Mouse (Mus musculus) embryo, embryonic 11 days (tissue): ENCODE measurements around the gene Gm4894.
A peak's percentile ranks its signal among the peaks of the same experiment; 100 is the strongest.

ENCODE experiments used
- DNase-seq: peaks from one replicate; pipeline ENCODE4 v3.0.0-alpha.2; 2015

Gm4894 gene

DNA sequence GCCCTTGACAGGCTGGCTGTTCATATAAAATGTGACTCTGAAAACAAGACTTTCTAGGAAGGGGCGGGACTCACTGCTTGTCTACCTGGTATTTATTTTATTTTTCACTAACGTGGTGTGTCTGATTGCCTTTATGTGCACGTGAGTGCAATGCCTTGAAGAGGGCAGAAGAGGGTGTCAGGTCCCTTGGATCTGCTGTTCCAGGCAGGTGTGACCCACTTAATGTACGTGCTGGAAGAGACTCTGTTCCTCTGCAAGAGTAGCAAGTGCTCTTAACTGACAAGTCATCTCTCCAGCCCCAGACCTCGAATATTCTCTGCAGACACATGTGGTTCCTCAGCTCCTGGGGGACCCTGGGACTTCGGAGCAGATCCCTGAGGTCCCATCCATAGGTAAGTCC, at the start of gene Gm4894:
Gene Gm4894, plus strand, starts transcription at position 301 of the 400 bp plus-strand sequence.
- no peak for DNase-seq

DNA sequence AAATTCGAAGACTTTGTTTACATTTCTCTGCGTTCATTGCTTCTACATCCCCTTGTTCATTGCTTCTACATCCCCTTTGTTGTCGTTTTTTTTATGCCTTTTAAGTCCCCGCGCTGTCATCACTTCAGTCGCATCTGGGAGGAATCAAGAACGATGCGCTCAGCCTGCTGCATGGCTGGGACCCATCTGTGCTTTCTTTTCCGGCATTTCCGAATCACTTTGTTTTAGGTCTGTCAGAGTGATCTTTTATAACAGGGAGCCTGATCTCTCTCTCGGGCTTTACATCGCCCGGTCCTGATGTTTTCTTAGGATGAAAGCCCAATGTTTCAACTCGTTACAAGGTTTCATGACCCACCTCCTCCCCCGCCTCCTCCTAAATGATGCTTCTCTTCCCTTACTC, 44.0 kb upstream of the Gm4894 start:
- peak; percentile 61 for DNase-seq

DNA sequence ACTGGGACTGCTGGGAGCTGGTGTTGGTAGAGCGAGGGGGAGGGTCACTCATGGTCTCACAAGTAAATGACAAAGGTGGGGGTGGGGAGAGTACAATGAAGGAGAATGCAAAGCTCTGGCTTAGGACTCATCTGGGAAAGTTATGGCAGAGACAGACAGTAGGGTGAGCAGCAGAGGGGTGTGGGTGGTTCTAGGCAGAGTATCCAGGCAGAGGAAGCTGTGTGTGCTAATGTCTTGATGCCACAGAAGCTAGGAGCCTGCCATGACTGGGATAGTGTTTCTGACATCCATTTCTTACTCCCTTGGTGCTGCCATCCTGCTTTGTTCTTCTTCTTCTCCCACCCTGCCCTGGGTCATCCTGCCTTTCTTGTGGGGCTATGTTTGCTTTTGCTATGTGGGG, 38.8 kb upstream of the Gm4894 start:
- no peak for DNase-seq

DNA sequence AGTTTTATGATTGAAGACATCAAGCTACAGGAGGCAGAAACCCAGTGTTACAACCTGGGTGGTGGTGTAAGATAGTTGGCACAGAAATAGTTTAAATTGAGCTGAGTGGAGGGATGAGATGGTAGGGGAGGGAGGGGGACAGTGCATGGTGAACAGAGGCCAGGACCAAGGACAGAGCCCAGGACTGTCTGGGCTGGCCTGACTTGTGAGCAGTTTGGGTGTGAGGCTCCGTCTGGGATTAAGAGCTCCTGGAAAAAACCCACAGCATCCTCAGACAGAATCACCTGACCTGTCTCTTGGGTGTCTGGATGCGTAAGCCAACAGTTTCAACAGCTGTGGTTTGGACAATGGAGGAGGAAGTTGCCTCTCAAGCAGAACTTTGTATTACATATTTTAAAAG, 35.6 kb upstream of the Gm4894 start:
- DNase-seq, result peak; percentile 52

DNA sequence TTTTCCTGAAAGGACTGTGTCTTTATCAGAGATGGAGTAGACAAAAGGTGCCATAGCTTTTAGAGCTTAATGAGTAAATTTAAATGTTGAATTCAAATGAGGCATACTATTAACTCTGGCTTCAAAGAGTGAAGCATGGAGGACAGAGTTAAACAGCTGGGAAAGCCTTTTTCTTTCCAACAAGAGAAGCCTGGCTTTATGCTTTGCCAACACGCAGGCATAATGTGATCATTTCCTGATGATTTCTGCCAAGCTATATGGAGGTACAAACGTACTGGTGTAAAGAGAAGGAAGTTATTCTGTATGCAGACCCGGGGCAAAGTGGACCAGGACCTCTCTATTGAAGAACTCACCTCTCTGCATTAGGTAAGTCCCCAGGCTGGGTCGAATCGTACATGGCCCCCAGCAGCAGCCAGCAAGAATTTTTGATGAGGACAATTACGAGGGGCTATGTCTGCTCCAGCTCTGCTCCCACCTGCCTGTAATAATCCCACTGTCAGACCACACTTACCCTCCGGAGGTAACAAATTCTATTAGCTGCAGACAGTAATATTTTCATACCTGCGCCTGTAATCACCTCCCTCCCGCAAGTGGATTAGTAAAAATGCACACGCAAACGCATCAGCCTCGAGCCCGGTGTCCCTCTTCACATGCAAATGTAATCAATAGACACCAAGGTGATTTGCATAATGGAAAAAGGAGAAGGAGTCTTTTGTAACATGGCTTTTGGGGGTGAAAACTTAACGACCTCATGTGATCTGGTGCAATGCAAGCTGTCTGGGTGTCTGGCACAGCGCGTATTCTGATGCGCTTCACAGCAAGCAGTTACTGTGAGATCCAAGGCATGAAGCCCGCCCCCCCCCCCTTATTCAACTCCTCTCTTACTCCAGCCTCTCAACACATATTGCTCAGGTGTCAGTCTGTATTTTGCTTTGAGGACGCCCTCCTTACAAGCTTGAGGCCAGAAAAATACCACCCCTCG, 32.4 kb upstream of the Gm4894 start:
- no peak for DNase-seq

DNA sequence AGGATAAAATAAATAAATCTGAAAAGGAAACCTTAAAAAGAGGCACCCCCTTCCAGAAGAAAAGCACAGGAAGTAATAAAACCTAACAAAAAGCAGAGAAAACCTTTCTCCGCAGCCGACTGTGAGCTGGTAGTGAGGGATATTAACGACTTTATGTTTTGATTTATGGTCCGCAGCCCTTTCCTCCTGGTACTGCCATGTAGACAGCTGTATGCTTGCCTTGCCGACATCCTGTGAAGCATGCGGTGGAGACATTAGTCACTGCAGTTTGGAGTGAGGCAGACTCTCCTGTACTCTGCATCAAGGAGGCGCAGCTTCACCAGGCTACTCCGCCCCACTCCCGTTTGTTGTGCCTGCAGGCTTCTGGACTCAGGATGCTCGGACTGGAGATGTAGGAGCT, 25.8 kb upstream of the Gm4894 start:
- no peak for DNase-seq

DNA sequence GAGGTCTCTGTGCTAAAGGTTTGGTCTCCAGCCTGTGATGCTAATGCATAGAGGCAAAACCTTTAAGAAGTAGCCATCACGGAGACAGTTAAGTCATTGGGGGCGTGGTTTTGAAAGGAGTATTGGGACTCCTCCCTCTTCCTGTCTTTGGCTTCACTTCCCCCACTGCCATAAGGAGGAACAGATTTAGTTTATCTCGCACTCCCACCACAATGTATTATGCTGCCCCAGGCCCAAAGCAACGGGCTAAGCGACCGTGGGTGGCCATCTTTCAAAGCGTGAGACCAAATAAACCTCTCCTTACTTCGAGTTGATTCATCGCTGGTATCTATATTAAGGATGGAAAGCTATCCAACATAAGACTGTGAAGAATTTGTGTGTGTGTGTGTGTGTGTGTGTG, 22.9 kb upstream of the Gm4894 start:
- no peak for DNase-seq

DNA sequence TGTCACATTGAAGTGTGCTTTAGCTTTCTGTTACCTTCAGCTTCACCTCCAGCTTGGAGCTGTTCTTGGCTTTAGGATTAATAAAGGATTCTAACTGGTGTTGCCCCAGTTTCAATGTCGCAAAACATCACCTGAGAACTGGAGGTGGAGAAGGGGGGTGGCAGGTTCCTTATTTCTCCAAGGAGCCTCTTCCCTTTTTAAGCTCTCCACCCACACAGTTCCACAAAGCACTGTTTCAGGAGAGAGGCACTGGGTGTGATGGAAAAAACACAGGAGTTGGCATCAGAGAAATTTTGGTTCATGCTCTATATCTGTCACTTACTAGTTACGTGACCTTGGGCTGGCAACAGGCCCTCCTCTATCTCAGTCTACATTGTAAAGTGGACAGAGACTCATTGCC, 21.3 kb upstream of the Gm4894 start:
- no peak for DNase-seq

DNA sequence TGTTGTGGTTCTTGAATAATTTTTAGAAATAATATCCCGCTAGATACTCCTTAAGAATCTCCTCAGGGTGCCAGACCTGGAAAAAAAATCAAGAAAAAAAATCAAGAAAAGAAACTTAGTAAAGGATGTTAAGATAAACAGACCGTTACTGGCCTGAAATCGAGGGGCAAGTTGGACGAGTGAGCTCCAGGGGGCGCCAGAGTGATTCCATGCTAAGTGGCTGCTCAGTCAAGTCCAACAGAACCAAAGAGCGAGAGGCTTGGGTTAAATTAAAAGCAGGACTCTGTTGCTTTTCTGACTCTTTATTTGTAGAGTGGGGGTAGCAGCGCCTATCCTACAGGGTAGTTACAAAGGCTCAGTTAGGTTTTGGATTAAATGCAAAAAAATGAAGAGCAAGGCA, 3.5 kb upstream of the Gm4894 start:
- peak; percentile 66 for DNase-seq

DNA sequence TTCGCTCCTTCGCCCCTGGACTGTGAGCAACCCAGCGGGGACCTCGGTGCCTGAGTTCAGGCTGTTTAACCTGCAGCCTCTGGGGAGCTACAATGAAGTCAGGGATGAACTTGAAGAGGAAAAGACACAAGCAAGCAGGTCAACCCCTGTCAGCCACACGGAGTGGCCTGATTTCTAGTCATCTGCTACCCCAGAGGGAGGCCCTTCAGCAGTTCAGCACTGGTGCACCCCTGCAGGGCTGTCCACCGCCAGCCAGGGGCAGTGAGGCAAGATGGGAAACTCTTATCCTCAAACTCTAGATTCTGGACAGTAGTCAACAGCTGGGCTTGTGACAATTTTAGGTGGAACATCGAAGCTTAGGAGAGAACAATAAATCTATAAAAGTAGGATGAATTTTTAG, 18.6 kb downstream of the Gm4894 start:
- peak; percentile 4 for DNase-seq

DNA sequence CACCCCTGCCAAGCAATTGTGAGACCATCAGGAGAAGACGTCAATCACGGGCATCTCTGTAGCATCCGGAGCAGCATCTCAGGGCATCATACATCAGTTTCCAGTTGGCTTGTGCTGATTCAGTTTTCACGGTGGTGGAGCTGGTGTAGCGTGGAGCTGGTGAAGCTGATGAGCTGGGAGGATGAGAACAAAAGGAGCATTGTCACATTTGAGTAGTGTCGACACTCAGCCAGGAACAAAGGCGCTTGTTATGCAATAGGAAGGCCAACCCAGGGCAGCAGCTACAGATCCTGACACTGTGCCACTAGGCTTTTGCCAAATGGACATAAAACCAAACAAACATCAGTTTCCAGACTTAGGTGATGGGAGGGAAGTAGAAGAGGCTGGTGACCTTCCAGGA, 23.2 kb downstream of the Gm4894 start:
- peak; percentile 22 for DNase-seq

DNA sequence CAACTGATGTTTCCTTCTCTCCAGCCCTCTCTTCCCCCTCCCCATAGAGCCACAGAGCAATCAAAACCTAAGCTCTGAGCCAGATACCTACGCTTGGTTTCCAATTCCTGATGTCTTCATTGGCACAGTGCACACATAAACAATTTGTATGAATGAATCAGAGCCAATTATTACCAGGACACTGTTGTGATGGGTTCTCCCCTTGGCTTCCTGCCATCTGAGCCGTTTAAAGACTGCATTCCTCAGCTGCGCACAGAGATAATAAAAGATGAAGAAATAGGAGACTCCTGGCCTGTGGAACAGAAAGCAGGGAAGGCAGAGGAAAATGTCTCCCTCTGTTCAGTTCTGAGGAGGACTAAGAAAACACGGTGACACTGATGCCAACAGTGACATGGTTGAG, 25.6 kb downstream of the Gm4894 start:
- no peak for DNase-seq

DNA sequence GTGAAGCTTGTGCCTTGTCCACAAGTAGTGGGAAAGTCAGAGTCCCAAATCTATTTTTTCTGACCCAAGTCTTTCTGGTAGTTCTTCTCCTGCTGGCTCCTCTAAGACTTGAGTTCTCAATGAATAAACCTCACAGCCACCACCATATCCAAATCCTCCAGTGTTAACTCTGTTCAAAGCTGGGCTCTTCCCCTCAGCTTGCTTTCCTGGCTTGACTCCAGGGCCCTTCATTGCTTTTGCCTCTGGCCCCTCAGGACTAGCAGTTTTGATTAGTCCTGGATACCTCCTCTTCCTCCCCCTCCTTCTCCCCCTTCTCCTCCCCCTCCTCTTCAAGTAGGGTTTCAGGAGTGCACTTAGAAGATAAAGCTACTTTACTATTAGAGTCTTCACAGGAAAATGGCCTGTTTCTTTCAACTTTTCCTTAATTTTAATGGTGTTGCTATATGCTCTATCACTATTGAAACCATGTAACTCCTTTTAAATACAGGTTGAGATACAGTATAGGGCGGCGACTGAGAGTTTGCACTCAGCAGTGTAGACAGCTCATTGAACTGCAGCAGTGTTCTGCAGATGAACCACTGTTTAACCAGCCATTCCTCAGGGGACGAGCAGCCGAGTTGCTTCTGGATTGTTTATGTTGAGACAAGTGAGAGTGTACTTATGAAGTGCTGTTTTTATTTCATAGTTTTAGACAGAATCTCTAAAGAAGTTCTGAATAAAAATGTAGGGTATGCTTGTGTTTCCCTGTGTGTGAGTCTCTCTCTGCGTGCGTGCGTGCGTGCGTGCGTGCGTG, 26.4 kb downstream of the Gm4894 start:
- DNase-seq, result no peak

DNA sequence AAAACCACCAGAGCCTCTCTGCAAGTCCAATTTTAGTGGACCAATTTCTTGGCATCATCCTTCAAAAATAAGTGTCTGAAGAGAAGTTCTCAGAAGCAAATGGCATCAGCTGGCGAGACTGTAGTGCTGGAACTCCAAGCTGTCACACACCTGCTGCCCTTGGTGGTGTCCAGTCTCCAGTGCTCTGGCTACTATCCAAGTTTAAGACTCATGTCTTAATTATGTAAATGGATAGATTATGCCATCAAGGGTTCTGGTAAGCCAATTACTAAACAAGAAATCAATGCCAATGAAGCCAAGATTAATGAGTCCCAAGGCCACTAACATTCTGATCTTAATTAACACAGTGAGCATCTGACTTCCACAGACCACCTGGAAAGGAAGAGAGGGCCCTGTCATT, 44.8 kb downstream of the Gm4894 start:
- no peak for DNase-seq

DNA sequence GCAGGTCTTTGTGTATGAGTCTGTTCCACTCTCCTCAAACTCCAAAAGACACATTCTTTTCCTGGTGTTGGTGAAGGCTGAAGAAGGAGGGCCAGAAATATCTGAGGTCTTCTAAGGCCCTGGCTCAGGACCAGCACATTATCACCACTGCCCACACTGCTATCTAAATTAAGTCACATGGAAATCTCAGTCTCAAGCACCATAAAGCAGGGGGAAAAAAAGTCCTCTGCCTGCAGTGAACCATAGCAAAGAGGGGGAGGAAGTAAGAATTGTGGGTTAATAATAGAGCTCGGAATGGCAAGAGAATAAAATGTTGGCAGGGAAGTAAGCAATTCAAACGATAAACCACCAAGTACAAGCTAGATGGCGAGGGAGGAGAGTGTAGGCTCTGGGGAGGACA, 57.2 kb downstream of the Gm4894 start:
- DNase-seq, result no peak

DNA sequence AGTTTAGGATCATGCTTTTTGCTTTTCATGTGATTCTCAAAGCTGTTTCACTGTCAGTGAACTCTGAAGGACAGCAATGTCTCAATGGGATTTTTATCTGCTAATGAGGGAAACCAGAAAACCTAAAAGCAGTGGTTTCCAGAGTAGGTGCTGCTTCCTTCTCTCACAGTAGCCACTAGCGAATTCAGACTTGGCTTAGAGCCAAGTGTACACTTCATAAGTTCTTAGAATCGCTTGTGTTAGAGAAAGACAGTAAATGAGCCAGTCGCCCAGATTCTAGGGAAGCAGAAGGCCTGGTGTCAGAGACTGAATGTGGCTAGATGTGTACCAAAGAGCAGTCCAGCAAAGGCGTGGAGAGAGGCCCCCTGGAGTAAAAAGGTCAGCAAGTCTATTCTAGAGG, 60.5 kb downstream of the Gm4894 start:
- DNase-seq, result no peak

DNA sequence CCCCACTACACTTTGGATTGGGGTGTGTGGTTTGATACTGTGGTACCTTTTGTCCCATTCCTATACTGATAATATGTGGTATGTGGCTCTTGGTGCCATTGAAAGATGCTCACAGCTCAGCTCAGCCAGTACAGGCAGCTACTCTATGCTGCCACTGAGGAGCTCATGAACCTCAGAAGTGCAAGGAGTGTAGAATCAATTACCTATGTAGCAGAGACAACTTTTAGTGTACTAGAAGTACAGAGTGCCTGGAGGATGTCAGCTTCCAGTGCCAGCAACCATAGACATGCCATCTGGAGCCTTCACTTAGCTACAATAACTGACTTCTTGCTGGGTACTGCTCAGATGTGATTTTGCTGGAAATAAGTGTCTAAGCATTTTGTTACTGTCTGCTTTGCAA, 68.3 kb downstream of the Gm4894 start:
- no peak for DNase-seq
